Mouse (Mus musculus): ENCODE data around the gene B4galt3. TPM values are rescaled to one million over a fixed set of nuclear protein-coding genes. Genes with fewer than 3 reads are reported as not detected.
"Not testable (repeated sequence)": the region's sequence is repeated elsewhere in the genome, so short reads cannot be mapped to it uniquely, and the experiment has no call there.

The B4galt3 gene
- total RNA-seq, 1 experiment from 2014 or later: 32.0 TPM

- no peak for ATAC-seq (replicated peaks; ENCODE audit: low read depth, poor library complexity, severe bottlenecking)
Measured at GRCm38 (mm10) chr1:171239992-171240744, 30.0 kb upstream of the B4galt3 start.

DNA sequence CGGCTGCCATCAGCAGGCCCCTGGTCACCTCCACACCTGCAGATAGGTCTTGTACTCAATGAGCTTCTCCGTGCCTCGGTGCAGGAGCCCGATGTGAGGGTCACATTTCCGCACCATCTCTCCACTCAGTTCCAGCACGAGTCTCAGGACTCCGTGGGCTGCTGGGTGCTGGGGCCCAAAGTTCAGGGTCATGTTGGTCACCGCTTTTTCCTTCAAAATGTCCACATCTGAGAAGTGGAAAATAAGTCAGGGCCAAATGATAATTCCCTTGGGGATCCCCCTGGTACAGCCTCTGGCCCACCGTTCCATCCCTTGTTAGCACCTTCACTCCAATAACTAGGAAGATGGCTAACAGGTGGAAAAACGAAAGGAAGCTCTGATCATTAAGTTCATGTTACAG is 29.2 kb upstream of the B4galt3 start:
- ATAC-seq (replicated peaks; ENCODE audit: low read depth, poor library complexity, severe bottlenecking): no peak

- ATAC-seq (replicated peaks; ENCODE audit: low read depth, poor library complexity, severe bottlenecking): not testable (repeated sequence)
Measured at GRCm38 (mm10) chr1:171241952-171242351, 28.2 kb upstream of the B4galt3 start.

- ATAC-seq (replicated peaks; ENCODE audit: low read depth, poor library complexity, severe bottlenecking): no peak
Measured at GRCm38 (mm10) chr1:171245353-171245752, 24.8 kb upstream of the B4galt3 start.

DNA sequence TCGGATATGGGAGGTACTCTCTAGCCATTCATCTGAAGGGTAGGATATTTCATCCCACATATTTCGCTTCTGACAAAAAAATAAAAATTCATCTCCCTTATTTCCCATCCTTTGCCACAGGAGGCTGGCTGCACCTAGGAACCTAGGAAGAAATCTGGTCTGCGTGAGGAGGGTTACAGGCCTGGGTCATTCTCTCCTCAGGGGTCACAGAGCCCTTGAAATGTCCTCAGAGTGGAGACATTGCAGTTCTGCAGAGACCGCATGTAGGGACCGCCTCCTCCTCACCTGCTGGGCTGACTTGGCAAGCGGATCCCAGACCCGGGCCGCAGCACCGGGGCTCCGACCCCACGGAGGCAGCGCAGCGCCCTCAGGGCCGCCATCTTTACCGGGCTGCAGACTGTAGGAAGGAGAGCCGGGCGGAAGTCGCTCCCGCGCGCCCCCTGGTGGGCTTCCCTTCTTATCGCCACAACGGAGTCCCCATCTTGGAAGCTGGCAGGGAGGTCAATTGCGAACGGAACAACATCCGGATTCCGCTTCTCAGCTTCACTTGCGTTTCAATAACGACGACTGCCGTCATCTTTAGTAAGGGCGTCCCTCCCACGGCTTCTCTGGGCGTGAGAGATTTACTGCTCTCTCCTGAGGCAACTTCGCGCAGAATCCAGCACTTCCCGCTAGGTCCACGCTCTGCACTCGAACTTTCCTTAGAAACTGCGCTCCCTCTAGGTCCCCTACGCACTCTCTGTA is 23.2 kb upstream of the B4galt3 start:
- ATAC-seq (replicated peaks; ENCODE audit: low read depth, poor library complexity, severe bottlenecking): peak; percentile 97

DNA sequence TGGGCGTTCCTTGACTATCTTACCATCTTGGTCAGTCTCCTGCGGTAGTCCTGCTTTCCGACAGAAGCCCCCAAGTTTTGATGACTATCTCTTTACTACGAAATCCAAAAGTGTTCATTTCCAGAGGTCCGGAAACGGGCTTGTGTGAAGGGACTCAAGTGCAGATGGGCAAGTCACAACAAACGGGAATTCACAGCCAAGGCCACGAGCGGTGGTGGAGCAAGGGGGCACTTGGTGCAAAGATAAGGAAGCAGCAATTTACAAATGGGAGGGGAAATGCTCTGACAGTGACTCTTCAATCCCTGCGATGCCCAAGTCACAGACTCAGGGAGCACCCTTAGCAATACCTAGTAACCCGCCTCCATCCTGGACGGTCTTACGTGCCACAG is 22.7 kb upstream of the B4galt3 start:
- ATAC-seq (replicated peaks; ENCODE audit: low read depth, poor library complexity, severe bottlenecking): peak; percentile 16

DNA sequence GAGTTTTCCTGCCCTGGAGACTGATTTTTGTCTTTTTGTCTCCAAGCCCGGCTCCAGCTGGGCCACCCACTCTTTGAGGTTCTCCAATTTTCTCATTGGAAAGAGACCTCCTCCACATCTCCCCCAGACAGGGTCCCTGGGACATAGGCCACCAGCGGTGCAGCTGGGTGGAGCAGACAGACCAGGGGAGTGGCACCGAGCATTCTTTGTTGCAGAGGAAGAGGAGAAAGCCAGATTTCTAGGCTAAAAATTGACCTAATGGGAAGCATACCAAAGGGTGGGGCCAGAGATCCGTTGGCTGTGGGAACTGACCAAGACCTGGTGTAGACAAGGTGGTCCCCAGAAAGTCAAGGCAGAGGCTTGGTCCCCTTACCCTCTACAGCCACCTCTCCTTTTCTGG is 22.2 kb upstream of the B4galt3 start:
- ATAC-seq (replicated peaks; ENCODE audit: low read depth, poor library complexity, severe bottlenecking): no peak

- ATAC-seq (replicated peaks; ENCODE audit: low read depth, poor library complexity, severe bottlenecking): no peak
Measured at GRCm38 (mm10) chr1:171248386-171249226, 21.5 kb upstream of the B4galt3 start.

DNA sequence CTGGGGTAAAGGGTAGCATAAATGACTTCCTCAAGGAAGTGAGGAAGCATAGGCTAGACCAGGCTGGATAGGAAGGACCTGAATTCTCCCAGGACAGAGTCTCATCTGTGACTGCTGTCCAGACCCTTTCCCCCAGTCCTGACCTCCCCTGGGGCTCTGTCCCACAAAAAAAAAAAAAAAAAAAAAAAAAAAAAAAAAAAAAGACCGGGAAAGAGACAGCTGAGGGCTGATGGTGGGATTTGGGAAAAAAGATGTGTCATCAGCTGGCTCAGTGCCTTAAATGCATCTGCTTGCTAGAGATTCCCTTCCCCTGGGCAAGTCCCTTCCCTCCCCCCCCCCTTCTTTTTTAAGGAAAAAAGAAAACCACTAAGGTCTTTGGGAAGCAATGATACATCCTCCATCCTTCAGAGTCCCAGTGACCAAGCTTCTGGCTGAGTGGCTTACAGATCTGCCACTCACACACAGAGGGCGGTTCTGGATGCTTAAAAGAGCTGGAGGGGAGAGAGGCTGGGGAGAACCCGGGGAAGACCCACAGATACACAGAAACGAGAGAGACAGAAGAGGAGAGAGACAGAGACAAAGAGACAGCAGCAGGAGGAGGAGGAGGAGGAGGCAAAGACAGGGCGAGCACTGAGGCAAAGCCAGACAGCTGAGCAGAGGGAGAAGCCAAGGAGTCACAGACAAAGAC is 20.1 kb upstream of the B4galt3 start, which contains the start of gene Adamts4:
Gene Adamts4 (plus strand): TSS at position 509 of the 688 bp plus-strand sequence.
- ATAC-seq (replicated peaks; ENCODE audit: low read depth, poor library complexity, severe bottlenecking): no peak

DNA sequence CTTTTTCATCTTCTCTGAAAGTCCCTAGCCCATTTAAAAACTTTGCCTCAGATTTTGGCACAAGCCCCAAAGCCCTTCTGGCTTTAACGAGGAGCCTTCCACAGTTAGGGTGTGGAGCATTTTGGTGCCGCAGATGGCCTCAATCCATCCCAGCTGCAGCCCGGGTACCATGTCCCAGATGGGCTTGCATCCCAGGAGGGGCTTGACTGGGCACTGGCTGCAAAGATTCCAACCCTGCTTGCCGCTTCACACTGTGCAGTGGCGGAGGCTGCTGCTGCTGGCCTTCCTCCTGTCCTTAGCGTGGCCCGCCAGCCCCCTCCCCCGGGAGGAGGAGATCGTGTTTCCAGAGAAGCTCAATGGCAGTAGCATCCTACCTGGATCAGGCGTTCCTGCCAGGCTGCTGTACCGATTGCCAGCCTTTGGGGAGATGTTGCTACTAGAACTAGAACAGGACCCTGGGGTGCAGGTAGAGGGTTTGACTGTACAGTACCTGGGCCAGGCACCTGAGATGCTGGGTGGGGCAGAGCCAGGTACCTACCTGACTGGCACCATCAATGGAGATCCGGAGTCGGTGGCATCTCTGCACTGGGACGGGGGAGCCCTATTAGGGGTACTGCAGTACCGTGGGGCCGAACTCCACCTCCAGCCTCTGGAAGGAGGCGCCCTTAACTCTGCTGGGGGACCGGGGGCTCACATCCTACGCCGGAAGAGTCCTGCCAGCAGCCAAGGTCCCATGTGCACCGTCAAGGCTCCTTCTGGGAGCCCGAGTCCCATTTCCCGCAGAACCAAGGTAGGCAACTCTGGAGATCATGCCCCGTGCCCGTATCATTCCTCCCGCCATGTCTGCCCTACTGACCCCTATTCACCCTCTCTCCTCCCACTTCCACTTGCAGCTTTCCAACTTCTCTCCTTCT is 19.2 kb upstream of the B4galt3 start, which contains the start of gene Ndufs2:
Gene Ndufs2 (minus strand): TSS at position 709 of the 914 bp plus-strand sequence.
- ATAC-seq (replicated peaks; ENCODE audit: low read depth, poor library complexity, severe bottlenecking): no peak

DNA sequence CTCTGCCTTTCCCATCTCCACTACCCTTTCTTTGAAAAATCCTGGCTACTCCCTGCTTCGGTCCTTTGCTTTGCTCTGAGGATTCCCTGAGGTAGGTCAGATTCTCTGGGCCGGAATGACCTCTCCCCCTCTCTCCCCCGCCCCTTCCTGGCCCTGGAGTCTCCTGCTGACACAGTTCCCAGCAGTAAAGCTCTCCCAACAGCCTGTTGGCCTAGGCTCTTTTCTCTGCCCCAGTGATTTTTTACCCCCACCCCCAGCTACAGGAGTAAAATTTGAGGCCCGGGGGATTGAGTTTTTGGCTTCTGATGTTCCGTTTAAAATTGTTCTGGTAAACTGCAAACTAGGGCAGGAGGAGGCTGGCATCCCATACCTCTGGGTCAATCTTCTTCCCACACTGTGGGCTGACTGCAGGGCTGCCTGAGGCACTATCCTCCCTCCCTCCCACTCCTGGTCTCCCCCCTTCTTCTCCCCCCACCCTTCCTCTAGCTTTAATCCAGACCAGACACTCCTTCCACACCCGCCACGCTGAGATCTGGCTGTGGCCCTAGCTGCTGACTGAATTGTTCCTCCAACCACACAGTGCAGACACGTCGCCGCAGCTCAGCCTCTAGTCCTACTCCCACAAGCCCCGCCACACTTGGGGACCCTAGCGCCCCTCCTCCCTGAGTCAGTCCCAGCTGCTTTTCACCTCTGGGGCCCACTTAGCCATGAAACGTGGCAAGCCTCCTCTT is 18.4 kb upstream of the B4galt3 start:
- no peak for ATAC-seq (replicated peaks; ENCODE audit: low read depth, poor library complexity, severe bottlenecking)

- ATAC-seq (replicated peaks; ENCODE audit: low read depth, poor library complexity, severe bottlenecking): no peak
Measured at GRCm38 (mm10) chr1:171252415-171252814, 17.7 kb upstream of the B4galt3 start.

DNA sequence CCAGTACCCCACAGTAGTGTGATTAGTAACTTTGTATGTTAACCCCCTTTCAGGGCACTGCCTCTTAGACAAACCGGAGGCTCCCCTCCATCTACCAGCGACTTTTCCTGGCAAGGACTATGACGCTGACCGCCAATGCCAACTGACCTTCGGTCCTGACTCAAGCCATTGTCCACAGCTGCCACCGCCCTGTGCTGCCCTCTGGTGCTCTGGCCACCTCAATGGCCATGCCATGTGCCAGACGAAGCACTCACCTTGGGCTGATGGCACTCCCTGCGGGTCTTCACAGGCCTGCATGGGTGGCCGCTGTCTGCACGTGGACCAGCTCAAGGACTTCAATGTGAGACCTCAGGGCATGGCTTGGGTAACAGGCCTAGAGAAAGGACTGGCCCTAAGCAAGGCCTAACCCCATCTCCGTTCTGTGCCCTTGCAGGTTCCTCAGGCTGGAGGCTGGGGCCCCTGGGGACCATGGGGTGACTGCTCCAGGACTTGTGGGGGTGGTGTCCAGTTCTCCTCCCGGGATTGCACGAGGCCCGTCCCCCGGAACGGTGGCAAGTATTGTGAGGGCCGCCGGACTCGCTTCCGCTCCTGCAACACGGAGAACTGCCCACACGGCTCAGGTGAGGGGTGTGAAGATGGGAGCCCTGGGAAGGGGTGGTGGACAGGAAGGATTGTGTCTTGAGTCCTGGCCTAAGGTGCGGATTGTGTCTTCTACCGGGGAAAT is 13.9 kb upstream of the B4galt3 start:
- no peak for ATAC-seq (replicated peaks; ENCODE audit: low read depth, poor library complexity, severe bottlenecking)

DNA sequence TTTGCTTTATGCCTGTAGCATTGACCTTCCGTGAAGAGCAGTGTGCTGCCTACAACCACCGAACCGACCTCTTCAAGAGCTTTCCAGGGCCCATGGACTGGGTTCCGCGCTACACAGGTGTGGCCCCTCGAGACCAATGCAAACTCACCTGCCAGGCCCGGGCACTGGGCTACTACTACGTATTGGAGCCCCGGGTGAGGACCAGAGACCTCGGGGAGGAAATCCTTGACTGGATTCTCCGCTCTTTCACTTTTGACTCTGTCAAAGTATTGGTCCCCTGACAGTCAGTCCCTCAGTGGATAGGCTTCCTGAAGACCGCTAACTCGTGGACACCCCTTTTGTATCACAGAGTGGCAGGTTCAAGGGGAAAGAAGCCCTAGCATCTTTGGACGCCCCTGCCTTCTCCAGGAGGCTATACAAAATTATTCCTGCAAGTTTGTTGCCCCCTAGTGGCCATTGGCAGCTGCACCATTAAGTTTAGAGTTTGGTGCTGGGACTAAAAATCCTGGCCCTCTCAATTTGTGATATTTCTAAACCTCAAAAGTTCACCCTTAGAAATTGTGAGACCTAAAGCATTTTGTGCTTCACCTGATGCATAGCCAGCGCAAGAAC is 13.1 kb upstream of the B4galt3 start:
- peak; percentile 60; the same call in 1 of the 2 replicates for ATAC-seq (replicated peaks; ENCODE audit: low read depth, poor library complexity, severe bottlenecking)

GRCm38 (mm10) chr1:171257781-171258180 is 12.3 kb upstream of the B4galt3 start:
- no peak for ATAC-seq (replicated peaks; ENCODE audit: low read depth, poor library complexity, severe bottlenecking)

DNA sequence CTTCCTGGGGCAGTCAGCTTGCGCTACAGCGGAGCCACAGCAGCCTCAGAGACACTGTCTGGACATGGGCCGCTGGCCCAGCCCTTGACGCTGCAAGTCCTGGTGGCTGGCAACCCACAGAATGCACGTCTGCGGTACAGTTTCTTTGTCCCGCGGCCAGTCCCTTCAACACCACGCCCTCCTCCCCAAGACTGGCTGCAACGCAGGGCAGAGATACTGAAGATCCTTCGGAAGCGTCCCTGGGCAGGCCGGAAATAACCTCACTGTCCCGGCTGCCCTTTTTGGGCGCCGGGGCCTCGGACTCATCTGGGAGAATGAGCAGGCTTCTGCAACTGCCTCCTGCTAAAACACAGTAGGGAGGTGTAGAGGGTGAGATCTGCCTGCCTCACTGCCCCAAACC is 11.2 kb upstream of the B4galt3 start:
- 0 out of 2 replicates have a peak, but pooled peaks have one; percentile 20 for ATAC-seq (replicated peaks; ENCODE audit: low read depth, poor library complexity, severe bottlenecking)

GRCm38 (mm10) chr1:171260316-171260715 is 9.8 kb upstream of the B4galt3 start:
- ATAC-seq (replicated peaks; ENCODE audit: low read depth, poor library complexity, severe bottlenecking): no peak

Data from common myeloid progenitor, adult 5-6 weeks (primary cell).